Mouse (Mus musculus) neural tube, embryonic 13.5 days (tissue): ENCODE measurements around the gene Galr2. TPM values are rescaled to one million over a fixed set of nuclear protein-coding genes. Genes with fewer than 3 reads are reported as not detected.

Source experiments
- ATAC-seq: fragments of 200-750 bp; cut with Nextera tagmentation; 2 replicates; pipeline ENCODE4 v1.8.0; 2017; ENCODE audit warnings: low read depth, mild to moderate bottlenecking, moderate TSS enrichment, moderate library complexity
- H3K27ac ChIP-seq: fragments of 300-500 bp; sonication (generic); replicated peaks from 2 replicates; pipeline ENCODE4 v1.5.1; 2015; ENCODE audit warnings: moderate library complexity, mild to moderate bottlenecking, inconsistent platforms
- H3K27me3 ChIP-seq: fragments of 300-500 bp; sonication (generic); 2 replicates; pipeline ENCODE4 v1.6.1; 2015; ENCODE audit warnings: mild to moderate bottlenecking, inconsistent platforms
- H3K36me3 ChIP-seq: fragments of 300-500 bp; sonication (generic); 2 replicates; pipeline ENCODE4 v1.6.1; 2015; ENCODE audit warnings: mild to moderate bottlenecking, inconsistent platforms
- H3K4me1 ChIP-seq: fragments of 300-500 bp; sonication (generic); replicated peaks from 2 replicates; pipeline ENCODE4 v1.6.1; 2015; ENCODE audit warnings: inconsistent platforms
- H3K4me2 ChIP-seq: fragments of 300-500 bp; sonication (generic); 2 replicates; pipeline ENCODE4 v1.6.1; 2015; ENCODE audit warnings: inconsistent platforms, mild to moderate bottlenecking, moderate library complexity
- H3K4me3 ChIP-seq: fragments of 300-500 bp; sonication (generic); 2 replicates; pipeline ENCODE4 v1.5.1; 2015; ENCODE audit warnings: mild to moderate bottlenecking, inconsistent platforms
- H3K9ac ChIP-seq: fragments of 300-500 bp; sonication (generic); 2 replicates; pipeline ENCODE4 v1.6.1; 2015; ENCODE audit warnings: moderate library complexity, mild to moderate bottlenecking, inconsistent platforms
- H3K9me3 ChIP-seq: fragments of 300-500 bp; sonication (generic); 2 replicates; pipeline ENCODE4 v1.6.1; 2016; ENCODE audit warnings: inconsistent platforms
- whole genome bisulfite sequencing: fragments of 180-500 bp; shearing (Covaris S2); methylation state at CpG from one replicate; pipeline ENCODE4 v1.1.7; 2015; 5-methylcytosine and 5-hydroxymethylcytosine counted together
- polyA plus RNA-seq: library from polyadenylated mRNA; unstranded; fragments of >200 nt; fragmentation: Nextera tagmentation; extraction: Ambion mirVana; gene quantifications from 2 replicates; pipeline ENCODE4 v1.2.1, GENCODE M21; 2015

Galr2 gene
- polyA plus RNA-seq, 1 experiment from 2014 or later: 1.1 TPM

GRCm38 (mm10) chr11:116294319-116294718 is 13.6 kb downstream of the Galr2 start:
- H3K4me1 ChIP-seq: no peaks in the 10 kb centered on the region
- H3K36me3 ChIP-seq: peaks cover 93% of the 10 kb centered on the region
- H3K9me3 ChIP-seq: no peaks in the 10 kb centered on the region
- H3K27me3 ChIP-seq: no peaks in the 10 kb centered on the region
- WGBS: 35% methylated on average over 5 of the region's 5 CpGs
- peak; percentile 45; the same call in 1 of the 2 replicates for ATAC-seq
- H3K9ac ChIP-seq: no peak overlapping the region
- H3K4me3 ChIP-seq: no peak overlapping the region
- no peak overlapping the region for H3K4me2 ChIP-seq
- H3K27ac ChIP-seq: no peak overlapping the region

GRCm38 (mm10) chr11:116296191-116296734 is 15.5 kb downstream of the Galr2 start:
- H3K9me3 ChIP-seq: no peaks in the 10 kb centered on the region
- no peak overlapping the region for H3K9ac ChIP-seq
- H3K4me3 ChIP-seq: no peak overlapping the region
- peaks cover 94% of the 10 kb centered on the region for H3K36me3 ChIP-seq
- 89% methylated on average over 8 of the region's 8 CpGs for WGBS
- no peak overlapping the region for H3K27ac ChIP-seq
- no peak overlapping the region for H3K4me2 ChIP-seq
- H3K4me1 ChIP-seq: no peaks in the 10 kb centered on the region
- no peaks in the 10 kb centered on the region for H3K27me3 ChIP-seq
- no peak for ATAC-seq

- Histone ChIP-seq H3K4me1 (no peaks in the 10 kb centered on the region), H3K27ac (no peak overlapping the region), H3K9me3 (no peaks in the 10 kb centered on the region), H3K9ac (no peak overlapping the region), H3K4me3 (no peak overlapping the region), H3K36me3 (peaks cover 94% of the 10 kb centered on the region), H3K27me3 (no peaks in the 10 kb centered on the region), H3K4me2 (no peak overlapping the region)
- WGBS: 80% methylated on average over 3 of the region's 3 CpGs
- no peak for ATAC-seq
These were observed 16.3 kb downstream of the Galr2 start for GRCm38 (mm10) chr11:116297017-116297416.

- Histone ChIP-seq H3K9ac (no peak overlapping the region), H3K4me1 (no peaks in the 10 kb centered on the region), H3K4me2 (no peak overlapping the region), H3K4me3 (no peak overlapping the region), H3K27ac (no peak overlapping the region), H3K36me3 (peaks cover 94% of the 10 kb centered on the region), H3K9me3 (no peaks in the 10 kb centered on the region), H3K27me3 (no peaks in the 10 kb centered on the region)
- no peak for ATAC-seq
- WGBS: 94% methylated on average over 11 of the region's 11 CpGs
These were observed 17.5 kb downstream of the Galr2 start for GRCm38 (mm10) chr11:116298221-116298620.

GRCm38 (mm10) chr11:116298621-116299020 is 17.9 kb downstream of the Galr2 start:
- no peak overlapping the region for H3K9ac ChIP-seq
- H3K27me3 ChIP-seq: no peaks in the 10 kb centered on the region
- H3K9me3 ChIP-seq: no peaks in the 10 kb centered on the region
- H3K36me3 ChIP-seq: peaks cover 95% of the 10 kb centered on the region
- WGBS: 91% methylated on average over 6 of the region's 6 CpGs
- no peak overlapping the region for H3K4me3 ChIP-seq
- no peak overlapping the region for H3K27ac ChIP-seq
- no peaks in the 10 kb centered on the region for H3K4me1 ChIP-seq
- ATAC-seq: no peak
- H3K4me2 ChIP-seq: no peak overlapping the region

GRCm38 (mm10) chr11:116305423-116305822 is 24.7 kb downstream of the Galr2 start:
- H3K4me2 ChIP-seq: peak overlapping the region; percentile 82
- no peak for ATAC-seq
- H3K4me3 ChIP-seq: peak overlapping the region; percentile 64
- H3K4me1 ChIP-seq: peaks cover 14% of the 10 kb centered on the region
- H3K36me3 ChIP-seq: peaks cover 47% of the 10 kb centered on the region
- H3K9ac ChIP-seq: peak overlapping the region; percentile 83
- H3K27me3 ChIP-seq: no peaks in the 10 kb centered on the region
- no peak overlapping the region for H3K27ac ChIP-seq
- no peaks in the 10 kb centered on the region for H3K9me3 ChIP-seq
- WGBS: 97% methylated on average over 2 of the region's 2 CpGs

- H3K27ac ChIP-seq: peak overlapping the region; percentile 49
- WGBS: 2% methylated on average over 53 of the region's 53 CpGs
These were observed 25.6 kb downstream of the Galr2 start for GRCm38 (mm10) chr11:116306126-116306982.

GRCm38 (mm10) chr11:116307019-116307725 is 26.4 kb downstream of the Galr2 start, which contains the start of gene Exoc7:
TSS of gene Exoc7 (minus strand) at chr11:116307233.
- Histone ChIP-seq H3K27ac (peak within 1 kb of the TSS; percentile 49), H3K9me3 (no peaks in the 10 kb centered on the region), H3K36me3 (peaks cover 30% of the 10 kb centered on the region), H3K9ac (peak within 1 kb of the TSS; percentile 83), H3K4me1 (peaks cover 19% of the 10 kb centered on the region), H3K27me3 (no peaks in the 10 kb centered on the region), H3K4me2 (peak within 1 kb of the TSS; percentile 82), H3K4me3 (peak within 1 kb of the TSS; percentile 64)
- 86% methylated on average over 10 of the region's 10 CpGs for WGBS
- peak; percentile 46; the same call in 1 of the 2 replicates for ATAC-seq

More at GRCm38 (mm10) chr11:116306126-116306982, 25.6 kb downstream of the Galr2 start:
- H3K27me3 ChIP-seq: no peaks in the 10 kb centered on the region
- peak overlapping the region; percentile 83 for H3K9ac ChIP-seq
- peak; percentile 92 for ATAC-seq
- H3K9me3 ChIP-seq: no peaks in the 10 kb centered on the region
- H3K4me3 ChIP-seq: peak overlapping the region; percentile 64
- peak overlapping the region; percentile 82 for H3K4me2 ChIP-seq
- peaks cover 18% of the 10 kb centered on the region for H3K4me1 ChIP-seq
- peaks cover 38% of the 10 kb centered on the region for H3K36me3 ChIP-seq

GRCm38 (mm10) chr11:116307762-116308531 is 27.2 kb downstream of the Galr2 start:
- H3K36me3 ChIP-seq: peaks cover 22% of the 10 kb centered on the region
- no peaks in the 10 kb centered on the region for H3K27me3 ChIP-seq
- no peaks in the 10 kb centered on the region for H3K9me3 ChIP-seq
- no peak overlapping the region for H3K4me3 ChIP-seq
- WGBS: 94% methylated on average over 12 of the region's 12 CpGs
- no peak overlapping the region for H3K9ac ChIP-seq
- no peak for ATAC-seq
- H3K27ac ChIP-seq: no peak overlapping the region
- H3K4me2 ChIP-seq: no peak overlapping the region
- H3K4me1 ChIP-seq: peaks cover 19% of the 10 kb centered on the region

GRCm38 (mm10) chr11:116309601-116310000 is 28.9 kb downstream of the Galr2 start:
- no peak for ATAC-seq
- Histone ChIP-seq H3K4me2 (no peak overlapping the region), H3K27me3 (no peaks in the 10 kb centered on the region), H3K4me3 (no peak overlapping the region), H3K27ac (no peak overlapping the region), H3K9ac (no peak overlapping the region), H3K4me1 (peaks cover 19% of the 10 kb centered on the region), H3K9me3 (no peaks in the 10 kb centered on the region), H3K36me3 (peaks cover 6% of the 10 kb centered on the region)
- WGBS: 81% methylated on average over 3 of the region's 3 CpGs

GRCm38 (mm10) chr11:116311169-116311568 is 30.4 kb downstream of the Galr2 start:
- H3K9me3 ChIP-seq: no peaks in the 10 kb centered on the region
- no peak for ATAC-seq
- H3K36me3 ChIP-seq: no peaks in the 10 kb centered on the region
- no peak overlapping the region; the same call in 1 of the 2 replicates for H3K9ac ChIP-seq
- H3K4me2 ChIP-seq: no peak overlapping the region
- 0 out of 2 replicates have a peak overlapping the region, but pooled peaks have one; percentile 13 for H3K27ac ChIP-seq
- H3K4me3 ChIP-seq: no peak overlapping the region
- peaks cover 9% of the 10 kb centered on the region for H3K4me1 ChIP-seq
- WGBS: 33% methylated on average over 8 of the region's 8 CpGs
- no peaks in the 10 kb centered on the region; the same call in 1 of the 2 replicates for H3K27me3 ChIP-seq
